Mouse (Mus musculus): ENCODE data around the gene Tktl1.
"Not testable (repeated sequence)": the region's sequence is repeated elsewhere in the genome, so short reads cannot be mapped to it uniquely, and the experiment has no call there.

GRCm38 (mm10) chrX:74220099-74220498 is 43.0 kb downstream of the Tktl1 start:
- not testable (repeated sequence) for TF ChIP-seq CTCF, EP300 (IDR thresholded peaks at IDR 0.05; ENCODE audit: low read depth)
